Mouse (Mus musculus) bone marrow macrophage, adult 2 months (primary cell): ENCODE results near the gene Elfn1.

Experiments
- CTCF ChIP-seq: IDR thresholded peaks from 2 replicates; pipeline ENCODE4 v1.5.1; 2012; ENCODE audit warnings: low read depth, mild to moderate bottlenecking, low read length, moderate library complexity
- POLR2A ChIP-seq: IDR thresholded peaks from 2 replicates; pipeline ENCODE4 v1.6.1; 2012; ENCODE audit warnings: mild to moderate bottlenecking, low read depth, low read length, borderline replicate concordance

DNA sequence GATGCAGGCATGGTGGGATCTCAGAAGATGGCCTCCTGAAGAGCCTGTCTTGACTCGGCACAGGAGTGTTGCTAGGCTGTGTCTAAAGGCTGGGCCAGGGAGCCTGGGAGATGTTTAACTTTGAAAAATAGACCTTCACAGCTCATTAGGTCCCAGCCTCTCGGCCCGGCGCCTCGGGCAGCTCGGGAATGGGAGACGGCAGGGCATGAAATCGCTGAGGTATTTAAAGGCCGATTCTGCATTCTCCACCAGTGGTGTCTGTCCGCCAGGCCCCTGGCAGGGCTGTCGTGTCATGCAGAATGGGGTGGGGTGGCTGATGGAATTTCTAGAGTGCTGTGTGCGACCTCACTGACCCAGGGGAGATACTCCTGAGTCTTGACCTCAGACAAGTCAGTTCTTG lies 22.4 kb downstream of the Elfn1 start:
- TF ChIP-seq CTCF (no peak), POLR2A (no peak)
